Mouse (Mus musculus) megakaryocyte, adult 5-6 weeks (primary cell): ENCODE data around the gene Nyap1. TPM values are rescaled to one million over a fixed set of nuclear protein-coding genes. Genes with fewer than 3 reads are reported as not detected.

ENCODE experiments used
- ATAC-seq: 2 replicates; pipeline ENCODE4 v1.8.0; 2016; ENCODE audit warnings: mild to moderate bottlenecking, inconsistent platforms; ENCODE audit not compliant: poor library complexity, severe bottlenecking
- total RNA-seq, 2 experiments: library from RNA; stranded (forward) in 1 of 2; stranded (reverse) in 1 of 2; fragments of 153-499, 151-499 nt in 1 of 2; fragments of 221-1000, 200-1000 nt in 1 of 2; gene quantifications; 2 replicates each; pipeline versions ENCODE4 v1.2.3 to v1.2.4; 2015 to 2017

Gene Nyap1
- total RNA-seq (2015) (0.21 and 0.27 TPM in 2 replicates), total RNA-seq (2017) (0.84 and 1.1 TPM in 2 replicates)

GRCm38 (mm10) chr5:137741023-137741931 is at the start of gene Nyap1:
TSS of gene Nyap1 (minus strand) at chr5:137741607.
- ATAC-seq = peak; percentile 51

GRCm38 (mm10) chr5:137788946-137789531 is 47.6 kb upstream of the Nyap1 start:
- ATAC-seq = no peak

DNA sequence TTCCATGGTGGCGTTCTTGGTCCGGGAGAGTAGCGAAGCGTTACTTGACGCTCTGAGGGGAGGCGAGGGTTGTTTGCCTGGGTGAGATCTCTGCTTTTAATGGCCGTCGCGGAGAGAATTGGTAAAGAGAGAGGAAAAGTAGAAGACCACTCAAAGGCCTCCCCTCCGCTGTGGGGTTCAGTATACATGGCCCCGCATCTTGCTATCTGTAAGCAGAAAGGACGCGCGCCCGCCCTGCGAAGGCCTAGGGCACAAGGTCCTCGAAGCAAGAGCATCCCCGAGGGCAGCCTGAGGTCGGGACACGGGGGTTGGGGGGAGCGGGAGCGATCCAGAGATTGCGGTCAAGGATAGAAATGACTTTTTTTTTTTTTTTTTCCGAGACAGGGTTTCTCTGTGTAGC is 46.8 kb upstream of the Nyap1 start:
- no peak for ATAC-seq

DNA sequence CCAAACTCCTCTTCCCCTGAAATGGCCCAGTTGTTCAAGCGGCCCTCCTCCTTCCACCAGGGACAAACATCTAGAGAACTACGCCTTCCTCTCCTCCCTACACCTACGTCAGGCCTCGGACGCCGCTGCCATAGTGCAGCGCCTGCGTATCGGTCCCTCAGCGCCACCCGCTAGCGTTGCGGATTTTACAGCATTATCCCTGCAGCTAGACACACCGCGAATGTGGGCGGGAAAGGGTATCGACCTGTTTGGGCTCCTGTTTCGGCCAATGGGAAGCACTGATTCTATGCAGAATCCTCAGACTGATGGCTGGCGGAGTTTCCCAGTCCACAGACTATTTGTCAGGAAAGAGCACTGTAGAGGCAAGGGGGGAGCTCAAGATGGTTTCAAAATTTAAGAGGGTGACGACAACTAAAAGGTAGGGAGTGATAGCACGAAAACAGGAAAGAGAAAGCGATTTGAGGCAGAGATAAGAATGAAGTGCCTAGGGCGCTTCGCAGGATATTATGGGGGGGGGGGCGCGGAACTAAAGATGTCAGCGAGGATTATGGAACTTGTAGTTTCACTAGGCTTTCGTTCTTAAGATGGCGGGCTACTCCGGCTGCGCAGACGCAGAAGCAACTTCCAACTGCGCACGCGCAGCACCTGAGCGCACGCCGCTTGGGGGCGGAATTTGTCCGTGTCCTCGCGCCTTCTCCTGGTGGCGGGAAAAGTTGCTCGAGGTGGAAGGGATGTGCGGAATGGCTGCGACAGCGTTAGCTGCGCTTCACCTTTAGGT is 45.9 kb upstream of the Nyap1 start, which contains the start of the genes Mepce and Zcwpw1:
Gene Mepce (minus strand): TSS at position 505 of the 778 bp plus-strand sequence.
Gene Zcwpw1 (plus strand): TSS at position 648 of the 778 bp plus-strand sequence.
- ATAC-seq = peak; percentile 43

DNA sequence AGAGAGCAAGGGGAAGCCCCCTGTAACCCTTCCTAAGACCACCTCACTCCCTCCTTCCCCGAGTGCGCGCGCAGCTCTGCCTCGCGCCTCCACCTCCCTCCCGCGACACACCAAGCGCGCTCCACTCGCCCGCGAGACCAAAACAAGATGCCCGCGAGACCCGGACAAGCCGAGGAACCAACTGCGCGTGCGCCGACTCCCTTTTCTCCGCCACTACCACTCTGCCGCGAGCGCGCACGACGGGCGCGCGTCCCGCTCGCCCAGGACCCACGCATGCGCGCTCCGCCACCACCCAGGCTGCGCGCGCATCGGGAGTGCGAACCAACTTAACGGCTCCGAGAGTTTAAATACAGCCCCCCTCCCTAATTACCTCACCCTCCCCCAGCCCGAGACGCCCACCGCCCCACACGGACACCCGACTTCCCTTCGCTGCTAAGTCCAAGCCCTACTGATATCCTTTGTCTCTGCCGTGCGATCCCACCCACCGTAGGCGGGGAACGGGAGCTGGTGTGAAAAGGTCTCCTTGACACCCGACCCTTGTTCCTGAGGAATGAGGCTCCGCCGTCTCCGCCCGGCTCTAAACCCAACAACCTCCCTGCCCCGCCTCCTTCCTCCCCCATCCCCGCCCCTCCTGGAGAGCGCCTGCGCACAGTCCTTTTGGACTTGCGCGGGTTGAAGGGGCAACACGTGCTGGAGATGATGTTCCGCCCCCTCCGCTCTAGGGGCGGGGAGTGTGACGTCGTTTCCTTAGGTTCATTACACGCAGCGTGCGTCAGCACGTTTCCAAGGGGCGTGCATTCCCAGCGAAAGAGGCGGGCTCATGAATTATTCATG is 44.9 kb upstream of the Nyap1 start:
- ATAC-seq = peak; percentile 76

- 0 out of 2 replicates have a peak, but pooled peaks have one; percentile 0 for ATAC-seq
Observed at GRCm38 (mm10) chr5:137785164-137786031, 44.0 kb upstream of the Nyap1 start.

DNA sequence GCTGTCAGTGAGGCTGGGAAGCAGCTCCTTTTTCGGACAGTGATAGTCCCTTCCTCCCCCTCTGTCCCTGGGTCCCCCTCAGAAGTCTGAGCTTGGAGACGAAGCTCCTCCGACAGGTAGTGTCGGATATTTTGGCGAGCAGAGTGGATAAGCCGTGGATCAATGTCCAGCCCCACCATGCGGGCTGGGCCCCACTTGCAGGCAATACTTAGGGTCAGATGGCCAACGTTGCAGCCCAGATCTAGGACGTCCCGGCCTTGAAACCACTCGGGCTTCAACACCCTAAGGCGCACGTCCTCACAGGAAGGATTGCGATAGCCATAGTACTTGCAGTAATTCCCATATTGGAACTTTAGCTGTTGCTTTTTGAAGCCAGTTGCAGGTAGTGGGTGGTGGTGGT is 43.1 kb upstream of the Nyap1 start:
- ATAC-seq = no peak

DNA sequence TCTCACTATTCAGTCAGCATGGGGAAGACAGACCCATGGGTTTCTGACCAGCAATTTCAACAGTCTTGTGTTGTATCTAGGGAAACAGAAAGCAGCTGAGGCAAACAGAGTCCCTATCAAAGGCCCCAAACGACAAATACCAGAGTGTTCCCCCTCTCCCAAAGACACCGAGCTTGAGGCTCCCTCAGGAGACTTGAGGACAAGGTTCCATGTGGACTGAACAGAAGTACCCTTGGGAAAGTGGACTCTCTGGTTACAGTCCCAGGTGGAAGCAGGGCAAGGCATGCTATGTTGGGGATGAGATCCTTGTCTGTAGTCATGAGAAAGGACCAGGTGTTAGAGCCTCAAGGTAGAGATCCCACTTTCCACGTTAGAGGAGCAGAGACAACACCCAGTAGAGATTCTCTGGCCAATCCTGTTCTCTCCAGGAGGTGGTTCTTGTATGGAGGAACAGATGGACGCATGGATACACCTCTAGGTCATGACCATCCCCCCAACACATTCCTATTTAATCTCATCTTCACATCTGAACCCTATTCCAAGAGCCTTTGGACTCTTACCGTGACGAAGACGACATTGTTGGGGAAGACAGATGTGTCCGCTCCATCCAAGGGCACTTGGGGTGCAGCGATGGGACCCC is 42.6 kb upstream of the Nyap1 start:
- no peak for ATAC-seq

- ATAC-seq = no peak
Observed at GRCm38 (mm10) chr5:137782776-137783522, 41.5 kb upstream of the Nyap1 start.

- no peak for ATAC-seq
Observed at GRCm38 (mm10) chr5:137781661-137782060, 40.3 kb upstream of the Nyap1 start.

DNA sequence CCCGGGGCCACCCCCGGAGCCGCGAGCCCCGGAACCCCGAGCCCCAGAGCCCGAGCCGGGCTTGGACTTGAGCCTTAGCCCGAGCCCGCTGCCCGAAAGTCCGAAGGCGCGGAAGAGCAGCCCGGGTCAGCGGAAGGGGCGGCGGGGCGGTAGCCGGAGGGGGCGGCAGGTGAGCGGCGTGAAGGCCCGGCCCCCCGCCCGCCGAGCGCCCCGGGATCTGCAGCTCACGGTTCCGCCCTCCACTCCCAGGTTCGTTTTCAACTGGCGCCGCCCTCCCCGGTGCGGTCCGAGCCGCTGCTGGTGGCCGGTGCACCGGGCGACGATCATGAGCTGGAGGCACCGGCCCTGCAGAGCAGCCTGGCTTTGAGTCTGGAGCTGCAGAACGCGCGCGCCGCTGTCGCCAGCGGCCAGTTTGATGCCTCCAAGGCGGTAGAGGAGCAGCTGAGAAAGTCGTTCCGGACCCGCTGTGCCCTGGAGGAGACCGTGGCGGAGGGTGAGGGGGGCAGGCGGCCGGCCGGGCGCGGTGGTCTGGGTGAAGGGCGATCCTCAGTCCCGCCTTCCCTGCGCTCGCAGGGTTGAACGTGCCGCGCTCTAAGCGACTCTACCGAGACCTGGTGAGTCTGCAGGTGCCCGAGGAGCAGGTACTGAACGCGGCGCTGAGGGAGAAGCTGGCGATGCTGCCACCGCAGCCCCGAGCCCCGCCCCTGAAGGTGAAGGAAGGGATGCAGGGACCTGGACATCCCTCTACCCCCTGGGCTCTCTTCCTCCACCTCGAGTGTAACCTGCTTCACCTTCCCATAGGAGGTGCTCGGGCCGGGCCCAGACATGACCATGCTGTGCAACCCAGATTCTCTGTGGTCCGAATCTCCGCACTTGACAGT is 37.9 kb upstream of the Nyap1 start:
- ATAC-seq = peak; percentile 27

DNA sequence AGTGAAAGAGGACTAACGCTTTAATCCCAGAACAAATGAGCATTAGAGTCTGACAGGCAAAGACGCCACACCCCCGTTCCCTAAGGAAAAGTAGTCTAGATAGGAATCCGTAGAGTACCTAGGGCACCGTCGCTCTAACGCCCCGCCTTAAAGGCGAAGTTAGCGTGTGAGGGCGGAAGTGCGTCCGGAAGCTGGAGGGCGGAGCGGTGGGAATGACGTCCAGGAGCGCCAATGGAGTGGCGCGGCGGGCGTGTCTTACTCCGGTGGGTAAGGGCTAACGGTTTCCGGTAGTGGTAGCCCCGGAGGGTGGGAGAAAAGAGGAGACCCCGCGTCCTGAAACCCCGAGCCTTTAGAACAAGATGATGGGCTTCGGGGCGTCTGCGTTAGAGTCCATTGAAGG is 37.2 kb upstream of the Nyap1 start, which contains the start of gene Ppp1r35:
Gene Ppp1r35 (plus strand): TSS at position 215 of the 400 bp plus-strand sequence.
- peak; percentile 97 for ATAC-seq

DNA sequence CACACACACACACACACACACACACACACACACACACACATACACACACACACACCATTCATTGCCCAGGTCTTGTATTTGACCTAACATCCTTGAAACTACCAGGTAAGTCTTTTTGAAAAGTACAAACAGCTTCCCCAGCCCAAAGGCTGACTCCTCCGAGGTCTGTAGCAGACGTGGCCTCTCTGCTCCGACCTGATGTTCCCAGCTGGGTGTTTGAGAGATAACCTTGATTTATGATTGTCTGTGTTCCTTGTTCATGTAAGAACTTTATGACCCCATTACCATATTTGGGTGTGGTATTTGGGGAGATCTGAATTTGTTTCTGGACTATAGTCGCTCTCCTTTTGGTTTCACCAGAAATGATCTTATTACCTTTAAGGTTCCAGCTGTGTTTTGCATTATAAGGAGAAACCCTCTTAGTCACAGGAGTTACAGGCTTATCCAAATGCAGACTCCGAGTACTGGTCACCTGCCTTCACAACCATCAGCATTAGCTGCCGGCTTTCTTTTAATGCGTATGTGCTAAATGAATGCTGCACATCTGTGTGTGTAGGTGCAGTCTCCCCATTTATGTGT is 35.9 kb upstream of the Nyap1 start:
- no peak for ATAC-seq

DNA sequence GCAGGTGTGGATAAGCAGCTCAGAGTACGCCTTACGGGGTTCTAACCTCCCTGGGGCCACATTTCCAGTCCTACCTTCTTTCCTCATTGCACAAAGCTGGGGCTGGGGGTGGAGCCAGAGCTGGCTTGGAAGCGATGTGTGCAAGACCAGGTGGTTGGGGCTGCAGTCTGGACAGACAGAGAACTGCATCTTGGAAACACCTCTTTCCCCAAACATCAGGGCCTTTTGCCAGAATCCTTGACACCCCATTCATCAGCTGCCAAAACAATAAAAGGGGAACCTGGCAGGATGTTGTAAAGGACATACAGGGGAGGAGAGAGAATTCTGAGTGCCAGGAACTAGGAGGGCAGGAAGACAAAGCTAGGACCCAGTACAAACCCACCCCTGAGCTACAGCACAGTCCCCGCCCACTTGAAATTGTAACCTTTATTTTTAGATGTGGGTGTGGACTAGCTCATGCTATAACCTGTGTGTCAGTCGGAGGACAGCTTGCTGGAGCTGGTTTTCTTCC is 35.1 kb upstream of the Nyap1 start:
- ATAC-seq = peak; percentile 22

DNA sequence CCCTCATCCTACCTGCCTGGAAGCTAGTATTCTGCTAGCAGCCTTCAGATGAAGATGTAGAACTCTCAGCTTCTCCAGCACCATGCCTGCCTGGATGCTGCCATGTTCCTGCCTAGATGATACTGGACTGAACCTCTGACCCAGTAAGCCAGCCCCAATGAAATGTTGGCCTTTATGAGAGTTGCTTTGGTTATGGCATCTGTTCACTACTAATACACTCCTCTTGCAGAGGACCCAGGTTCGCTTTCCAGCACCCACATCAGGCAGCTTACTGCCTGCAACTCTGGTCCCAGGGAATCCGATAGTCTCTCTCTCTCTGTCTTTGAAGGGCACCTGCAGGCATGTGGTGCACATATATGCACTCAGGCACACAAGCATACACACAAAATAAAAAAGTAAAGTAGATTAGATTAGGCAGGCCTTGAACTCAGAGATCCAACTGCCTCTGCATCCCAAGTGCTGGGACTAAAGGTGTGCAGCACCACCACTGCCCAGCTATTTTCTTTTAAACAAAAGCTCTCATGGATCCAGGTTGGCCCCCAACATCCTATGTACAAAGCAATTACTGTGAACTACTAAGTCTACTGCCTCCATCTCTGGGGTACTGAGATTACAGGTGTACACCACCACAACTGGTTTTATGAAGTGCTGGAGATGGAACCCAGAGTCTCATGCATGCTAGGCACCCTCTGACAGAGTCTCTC is 34.3 kb upstream of the Nyap1 start:
- ATAC-seq = no peak

- no peak for ATAC-seq
Observed at GRCm38 (mm10) chr5:137772755-137773154, 31.3 kb upstream of the Nyap1 start.
